Mouse (Mus musculus) ES-CJ7 (cell line): ENCODE data around the gene Hunk.

Source experiments
- DNase-seq: peaks from one replicate; pipeline ENCODE4 v3.0.0; 2011; ENCODE audit warnings: low read depth, low spot score

Hunk gene

DNA sequence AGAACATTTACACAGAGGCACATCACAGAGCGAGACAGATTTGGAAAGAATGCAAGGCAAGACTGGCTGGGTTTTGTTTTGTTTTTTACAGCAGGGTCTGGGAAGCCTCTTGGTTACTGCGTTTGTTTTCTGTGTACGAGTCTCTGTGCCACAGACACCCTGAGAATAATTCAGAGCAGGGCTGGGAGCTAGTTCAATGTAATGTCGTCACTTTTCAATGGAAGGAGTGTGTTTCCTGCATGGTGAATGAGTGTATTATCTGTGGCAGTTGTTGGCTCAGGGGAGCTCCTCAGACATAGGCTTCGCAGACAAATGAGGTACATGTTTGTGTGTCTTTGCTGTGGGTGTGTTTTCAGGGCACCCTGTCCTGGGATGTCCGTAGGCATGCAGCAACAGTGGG is 115.0 kb downstream of the Hunk start:
- no peak for DNase-seq

DNA sequence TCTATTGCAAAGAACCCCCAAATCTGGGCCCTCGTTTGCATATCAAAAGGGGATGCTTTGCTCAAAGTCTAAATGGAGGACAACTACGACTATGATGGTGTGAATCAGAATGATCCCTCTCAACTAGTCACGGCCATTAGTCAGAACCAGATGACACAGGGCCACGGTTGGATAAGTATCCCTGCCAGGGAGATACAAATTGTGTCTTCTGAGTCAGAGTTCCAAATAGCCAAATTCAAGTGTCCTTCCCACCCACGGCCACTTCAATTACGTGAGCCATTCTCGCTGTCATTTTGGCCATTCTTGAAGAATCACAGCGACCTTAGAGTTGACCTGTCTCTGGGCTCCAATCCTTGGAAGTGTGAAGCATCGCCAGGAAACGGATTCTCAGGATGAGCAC is 119.4 kb downstream of the Hunk start:
- no peak for DNase-seq

DNA sequence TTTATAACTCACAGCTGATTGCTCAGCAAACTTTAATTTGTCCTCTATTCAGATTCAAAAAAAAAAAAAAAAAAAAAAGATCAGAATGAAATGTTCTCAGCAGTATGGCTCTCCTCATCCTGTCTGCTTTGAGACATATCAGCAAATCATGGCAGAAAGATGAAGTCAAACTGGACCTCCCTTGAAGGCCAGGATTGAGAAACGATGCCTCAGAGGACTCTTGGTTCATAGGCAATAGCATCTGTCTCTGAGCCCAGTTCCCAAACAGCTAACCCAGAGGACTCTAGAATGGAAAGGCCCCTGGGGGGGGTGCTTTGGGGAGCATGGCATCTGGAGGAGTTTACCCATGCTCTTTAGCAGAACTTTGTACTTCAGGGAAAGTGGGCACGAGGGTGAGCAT is 119.9 kb downstream of the Hunk start:
- no peak for DNase-seq

DNA sequence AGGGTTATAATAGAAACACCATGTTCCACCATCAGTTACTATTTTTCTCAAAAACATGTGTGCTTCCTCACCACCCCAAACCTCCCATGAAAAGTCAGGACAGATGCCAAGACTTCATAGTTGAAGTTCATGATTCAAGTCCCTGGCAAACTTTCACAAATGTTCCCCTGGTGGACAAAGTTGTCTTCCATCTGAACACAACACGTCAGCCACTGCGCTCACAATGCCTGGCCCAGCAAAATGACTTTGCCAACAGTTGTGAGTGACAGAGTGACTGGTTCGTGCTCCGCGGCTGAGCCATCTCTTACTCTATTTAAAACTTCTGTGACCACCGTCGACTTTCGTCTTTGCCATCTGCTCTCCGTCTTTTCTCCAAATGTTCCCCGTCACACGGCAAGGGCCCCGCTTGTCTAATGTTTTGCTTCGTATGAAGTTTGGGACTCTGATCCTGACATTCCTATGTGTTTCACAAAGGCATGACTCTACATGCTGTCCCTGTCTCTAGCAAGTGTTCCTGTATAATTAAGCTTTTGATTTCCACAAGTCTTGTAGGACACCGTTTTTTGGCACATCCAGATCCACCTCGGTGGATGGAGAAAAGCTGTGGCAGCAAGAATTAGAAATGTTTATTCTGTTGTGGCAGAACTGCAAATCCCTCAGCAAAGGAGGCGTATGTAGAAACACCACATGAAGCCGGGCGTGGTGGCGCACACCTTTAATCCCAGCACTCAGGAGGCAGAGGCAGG is 125.9 kb downstream of the Hunk start:
- DNase-seq = no peak

DNA sequence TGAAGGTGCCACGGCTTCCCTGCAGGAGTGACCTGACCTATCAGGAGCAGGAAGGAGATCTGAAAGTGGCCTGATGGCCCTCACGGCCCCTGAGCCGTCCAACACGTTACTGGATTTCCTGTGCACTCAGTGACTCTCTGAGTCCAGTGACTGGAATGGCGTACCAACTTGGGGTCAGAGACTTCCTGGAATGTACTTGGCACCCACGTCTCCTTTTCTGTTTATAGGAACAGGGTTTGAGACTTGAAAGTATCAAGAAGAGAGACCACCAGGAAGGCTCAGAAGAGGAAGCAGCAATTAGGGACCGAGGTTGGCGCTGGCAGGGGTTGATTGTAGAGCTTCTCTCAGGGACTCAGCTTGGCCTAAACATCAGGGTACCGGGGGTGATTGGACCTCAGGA is 131.2 kb downstream of the Hunk start:
- no peak for DNase-seq

DNA sequence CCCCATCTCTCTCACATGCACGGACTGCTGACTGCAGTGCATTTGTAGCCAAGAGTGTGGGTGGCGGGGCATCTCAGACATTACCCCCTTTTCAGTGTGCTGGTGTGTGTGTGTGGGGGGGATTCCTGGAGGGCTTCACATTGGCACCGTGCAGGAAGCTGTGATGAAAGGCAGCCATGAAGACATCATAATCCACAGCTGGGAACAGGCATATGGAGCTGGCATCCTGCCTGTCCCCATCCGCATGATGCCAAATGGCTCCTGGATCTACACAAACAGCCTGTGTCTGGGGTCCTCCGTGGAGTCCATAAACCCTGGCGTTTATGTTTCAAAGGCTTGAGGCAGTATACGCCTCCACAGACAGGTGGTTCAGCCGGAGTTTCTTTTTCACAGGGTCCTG is 132.4 kb downstream of the Hunk start:
- DNase-seq = no peak

DNA sequence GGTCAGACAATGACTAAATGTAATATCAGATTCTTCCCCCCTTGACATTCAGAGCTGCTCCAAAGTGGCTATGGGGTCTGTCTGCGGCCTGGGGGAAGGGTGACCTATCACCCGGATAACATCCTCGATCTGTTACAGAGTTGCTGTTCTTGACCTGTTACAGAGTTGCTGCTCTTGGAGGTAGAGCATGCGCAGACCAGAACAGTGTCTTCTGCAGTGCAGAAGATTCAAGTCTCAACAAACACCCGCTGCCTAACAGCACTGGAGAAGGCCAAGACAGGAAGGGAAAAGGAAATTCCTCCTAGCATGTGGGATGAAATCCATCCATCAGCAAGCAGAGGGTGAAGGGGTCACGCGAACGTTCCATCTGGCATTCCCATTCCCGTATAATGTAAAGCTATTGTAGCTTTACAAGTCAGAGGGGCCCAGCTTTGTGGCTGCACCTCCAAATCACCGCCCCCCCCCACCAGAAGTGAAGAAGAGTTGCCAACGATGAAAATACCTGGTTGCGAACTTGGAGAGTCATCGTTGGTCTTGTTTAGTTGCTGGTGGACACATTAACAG is 133.0 kb downstream of the Hunk start:
- no peak for DNase-seq

DNA sequence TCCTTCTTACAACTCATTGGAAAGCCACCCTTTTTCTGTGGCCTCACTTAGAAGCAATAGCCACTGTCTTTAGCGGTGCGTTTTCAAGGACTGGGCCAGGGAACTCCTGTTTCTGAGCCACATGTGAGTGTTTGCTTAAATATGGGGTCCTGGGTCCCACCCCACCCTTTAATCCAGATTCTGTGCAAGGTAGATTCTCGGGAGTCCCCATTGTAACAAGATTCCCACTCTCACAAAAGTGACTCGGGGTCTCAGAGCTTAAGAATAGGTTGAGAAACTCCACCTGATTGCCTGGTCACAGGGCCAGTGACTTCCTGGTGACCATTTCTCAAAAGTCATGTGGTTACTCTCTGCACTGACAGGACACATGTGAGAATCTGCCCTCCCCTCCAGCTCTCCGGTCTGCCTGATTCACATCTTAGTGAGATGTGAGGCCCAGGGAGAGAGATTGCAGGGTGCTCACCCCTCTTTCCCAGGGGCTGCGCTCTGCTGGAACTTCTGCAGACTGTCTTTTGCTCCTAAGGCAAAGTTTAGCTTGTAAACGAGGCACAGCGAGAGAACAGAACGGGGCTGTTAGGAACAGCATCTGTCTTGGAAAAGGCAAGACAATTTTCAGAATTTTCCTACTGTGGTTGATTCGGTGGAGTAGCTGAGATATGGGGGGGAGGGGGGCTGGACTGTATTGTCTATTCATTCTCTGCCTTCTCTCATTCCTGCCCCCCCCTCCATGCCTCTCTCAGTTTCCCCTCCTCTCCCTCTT is 135.6 kb downstream of the Hunk start:
- peak; percentile 25 for DNase-seq

DNA sequence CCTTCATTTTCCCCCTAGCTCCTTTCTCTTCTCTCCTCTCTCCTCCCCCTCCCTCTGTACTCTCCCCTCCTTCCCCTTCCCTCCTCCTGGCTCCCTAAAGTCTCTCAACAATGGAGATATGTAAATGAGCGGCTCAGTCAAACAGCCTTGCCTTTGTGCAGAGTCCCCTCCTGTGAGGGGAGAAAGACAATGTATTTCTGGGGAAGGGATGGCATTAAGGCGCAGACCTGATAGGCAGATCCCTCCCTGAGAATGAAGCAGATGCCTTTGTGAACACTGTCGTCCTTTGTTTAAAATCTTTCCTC is 136.1 kb downstream of the Hunk start:
- DNase-seq = peak; percentile 94

DNA sequence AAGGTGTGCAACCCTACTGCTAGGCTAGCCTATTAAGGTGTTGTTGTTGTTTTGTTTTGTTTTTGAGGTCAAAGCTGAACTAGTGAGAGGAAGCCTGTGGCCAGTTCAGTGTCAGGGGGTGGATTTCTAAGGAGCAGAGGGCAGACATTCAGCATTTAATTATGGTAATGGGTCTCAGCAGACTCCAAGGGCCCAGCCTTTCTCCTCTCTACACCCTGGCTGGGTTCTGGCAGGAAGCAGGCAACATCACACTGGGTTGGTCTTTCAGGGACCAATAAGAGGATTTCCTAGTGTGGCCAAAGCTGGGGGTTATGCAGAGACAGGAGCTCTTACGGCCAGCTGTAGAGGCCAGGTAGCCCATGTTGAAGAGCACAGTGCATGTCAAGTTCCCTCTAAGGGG is 136.8 kb downstream of the Hunk start:
- peak; percentile 83 for DNase-seq

DNA sequence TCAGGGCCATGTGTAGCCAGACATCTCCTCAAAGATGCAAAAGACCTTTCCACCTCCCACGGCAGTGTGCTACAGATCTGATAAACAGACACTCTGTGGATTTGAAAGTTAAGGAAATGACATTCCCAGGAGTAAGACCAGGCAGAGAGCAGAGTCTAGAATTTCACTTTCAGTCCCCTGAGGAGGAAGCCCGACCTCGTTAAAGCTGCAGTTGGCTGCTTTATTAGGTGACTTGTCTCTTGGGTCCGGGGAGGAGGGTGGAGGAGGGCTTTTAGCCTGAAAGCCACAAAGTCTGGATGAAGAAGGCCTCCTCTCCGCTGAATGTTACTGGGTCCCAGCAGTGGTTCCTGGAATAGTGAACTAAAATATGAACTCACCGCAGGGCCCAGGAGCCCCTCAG is 137.6 kb downstream of the Hunk start:
- no peak for DNase-seq

DNA sequence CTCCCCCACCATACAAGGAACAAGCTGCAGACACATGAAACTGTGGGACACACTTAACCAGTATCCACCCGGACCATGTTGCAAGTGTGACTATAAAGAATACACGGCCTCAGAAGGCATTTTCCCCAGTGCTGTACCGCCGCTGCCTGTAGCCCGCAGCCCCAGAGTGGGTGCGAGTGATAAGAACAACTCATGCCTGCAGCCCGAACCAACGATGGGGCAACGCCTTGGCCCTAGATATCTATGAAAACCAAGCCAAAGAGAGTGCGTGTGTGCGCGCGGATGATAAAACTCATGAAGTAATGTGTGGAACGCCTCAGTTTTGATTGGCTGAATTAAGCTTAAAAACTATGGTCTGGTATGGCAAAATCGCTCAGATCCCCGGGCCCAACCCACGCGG is 138.1 kb downstream of the Hunk start:
- no peak for DNase-seq

DNA sequence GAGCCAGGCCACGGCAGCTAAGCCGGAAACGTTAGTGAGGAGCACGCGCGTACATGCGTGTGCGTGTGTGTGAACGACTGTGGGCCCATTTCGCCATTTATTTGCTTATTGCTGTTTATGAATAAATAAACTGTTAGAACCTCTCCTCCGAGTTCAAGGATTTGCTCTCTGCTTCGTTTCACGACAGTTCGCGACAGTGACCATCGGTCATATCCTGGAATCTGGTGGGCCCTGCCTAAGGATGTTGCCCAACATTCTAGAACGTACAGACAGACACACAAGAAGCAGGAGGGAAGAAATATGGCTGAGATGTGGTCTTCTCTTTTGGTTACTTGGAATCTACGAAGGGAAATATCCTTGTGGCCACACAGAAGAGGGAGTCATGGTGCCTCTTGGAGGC is 138.6 kb downstream of the Hunk start:
- no peak for DNase-seq

DNA sequence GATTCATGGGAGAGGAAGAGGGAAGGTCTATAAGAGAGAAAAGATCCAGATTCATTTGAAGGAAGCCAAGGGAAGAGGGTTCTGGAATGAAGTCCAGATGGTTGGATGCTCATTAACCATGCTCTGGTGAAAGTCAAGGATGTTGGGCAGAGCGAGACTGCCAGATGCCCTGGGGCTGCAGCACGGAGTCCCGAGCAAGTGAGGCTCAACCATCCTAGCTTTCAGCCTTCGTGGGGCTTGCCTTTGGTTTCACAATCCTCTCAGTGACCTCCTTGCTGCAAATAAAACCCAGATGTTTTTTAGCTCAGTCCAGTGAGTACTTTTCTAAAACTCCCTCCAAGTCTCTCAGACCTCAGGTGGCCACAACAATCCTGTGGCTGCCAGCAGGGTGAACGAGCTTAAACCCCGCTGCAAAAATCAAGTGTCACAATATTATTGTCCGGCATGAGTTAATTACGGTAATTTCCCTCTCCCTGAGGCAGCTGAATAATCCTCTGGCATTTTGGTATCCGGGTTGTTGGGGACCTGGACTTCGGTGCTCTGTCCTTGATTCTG is 147.4 kb downstream of the Hunk start:
- DNase-seq = no peak

DNA sequence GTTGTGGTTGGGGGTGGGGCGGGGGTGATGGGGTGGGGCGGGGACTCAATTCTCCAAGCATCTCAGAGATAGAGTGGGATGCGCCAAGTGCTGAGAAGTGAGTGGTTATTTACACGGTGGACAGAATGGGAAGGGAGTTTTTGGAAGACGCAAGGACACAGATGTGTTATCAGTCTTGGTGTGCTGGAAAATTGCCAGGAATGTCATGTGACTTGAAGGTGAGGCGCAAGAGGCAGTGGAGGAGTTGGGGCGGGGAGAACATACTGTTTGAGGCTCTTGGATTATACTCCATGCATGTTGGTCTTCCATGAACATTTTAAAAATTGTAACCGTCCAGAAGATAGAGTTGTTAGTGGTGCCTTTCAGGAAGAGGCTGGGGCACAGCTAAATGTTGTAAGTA is 148.8 kb downstream of the Hunk start:
- DNase-seq = peak; percentile 50

DNA sequence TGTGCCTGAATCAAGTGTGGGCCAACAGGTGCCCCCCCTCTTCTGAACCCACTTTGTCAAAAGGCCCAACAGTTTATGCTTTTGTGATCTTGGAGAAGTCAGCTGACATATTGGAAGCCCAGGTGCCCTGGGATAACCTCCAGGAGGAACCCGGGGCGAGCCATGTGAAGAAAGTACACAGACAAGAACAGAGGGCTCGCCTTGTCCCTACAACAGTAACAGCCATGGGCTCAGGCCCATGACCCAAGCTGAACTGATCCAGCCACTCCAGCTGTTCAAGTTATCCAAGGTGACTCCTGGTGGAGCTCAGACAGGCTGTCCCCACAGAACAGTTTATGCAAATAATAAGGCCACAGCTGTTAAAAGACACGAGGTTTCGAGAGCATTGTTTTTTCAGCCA is 153.1 kb downstream of the Hunk start:
- no peak for DNase-seq

DNA sequence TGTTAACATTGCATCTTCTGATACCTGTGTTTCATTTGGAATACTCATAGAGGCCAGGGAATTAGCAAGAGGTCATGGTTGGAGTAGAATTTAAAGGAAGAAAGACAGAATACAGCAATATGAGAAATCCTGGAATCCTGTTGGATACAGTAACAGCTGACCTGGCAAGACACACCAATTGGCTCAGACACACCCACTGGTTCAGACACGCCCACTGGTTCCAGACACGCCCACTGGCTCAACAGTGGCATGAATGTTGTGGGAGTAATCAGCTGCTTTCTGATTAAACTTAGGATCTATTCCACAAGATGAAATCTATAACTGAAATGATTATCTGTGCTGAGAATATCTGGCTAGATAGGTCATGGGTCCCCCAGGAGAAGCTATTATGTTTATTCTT is 155.4 kb downstream of the Hunk start:
- no peak for DNase-seq

DNA sequence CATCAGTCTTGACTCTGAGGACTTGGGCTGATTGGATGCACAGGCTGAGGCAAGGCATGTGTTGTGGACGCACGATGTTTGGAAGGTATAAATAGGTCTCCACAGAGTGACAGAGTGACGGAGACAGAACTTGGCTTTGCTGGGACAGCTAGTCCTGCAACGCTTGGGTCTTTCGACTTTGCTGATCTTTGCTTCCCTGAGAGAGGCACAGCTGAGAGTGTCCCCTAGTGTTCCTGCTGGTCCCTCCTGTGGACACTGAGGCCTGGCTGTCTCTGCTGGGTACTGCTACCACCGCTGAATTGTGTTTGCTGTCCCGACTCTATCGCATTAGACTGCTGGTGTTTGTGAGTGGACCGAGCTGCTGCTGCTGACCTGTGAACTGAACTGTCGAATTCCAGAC is 156.6 kb downstream of the Hunk start:
- DNase-seq = no peak

DNA sequence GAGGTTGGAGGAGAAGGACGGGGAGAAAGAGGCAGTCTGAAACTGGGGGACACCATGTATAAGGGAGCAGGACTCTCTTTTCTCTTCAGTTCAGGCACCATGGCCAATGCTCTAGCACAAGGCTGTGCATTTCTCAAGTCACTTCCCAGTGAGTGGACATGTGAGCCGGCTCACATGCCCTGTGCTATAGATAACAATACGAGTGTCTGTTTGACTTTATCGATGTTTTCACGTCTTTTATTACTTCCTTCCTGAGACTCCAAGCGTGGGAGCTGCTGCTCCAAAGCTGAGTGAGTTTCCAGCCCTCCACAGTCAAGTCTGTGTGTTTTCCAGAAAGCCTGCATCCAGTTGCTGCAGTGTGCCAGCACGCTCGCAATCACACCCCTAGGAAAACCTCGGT is 158.4 kb downstream of the Hunk start:
- DNase-seq = no peak

DNA sequence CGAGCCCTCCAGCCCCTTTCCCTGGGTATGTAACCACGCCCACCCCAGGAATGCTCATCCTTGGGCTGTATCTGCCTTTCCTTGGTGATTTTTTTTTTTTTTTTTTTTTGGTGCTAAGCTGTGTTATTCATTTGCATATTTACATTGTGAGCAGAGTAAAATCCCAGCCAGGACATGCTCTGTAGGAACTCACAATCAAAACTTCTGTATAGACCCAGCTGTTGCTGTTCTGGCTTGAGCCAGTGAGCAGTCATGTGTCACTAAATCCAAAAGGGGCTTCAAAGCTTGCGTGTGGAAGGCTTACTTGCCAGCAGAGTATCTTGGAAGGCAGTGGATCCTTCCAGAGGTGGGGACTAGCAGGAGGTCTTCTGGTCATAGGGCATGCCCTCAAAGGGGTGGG is 159.7 kb downstream of the Hunk start:
- DNase-seq = no peak

DNA sequence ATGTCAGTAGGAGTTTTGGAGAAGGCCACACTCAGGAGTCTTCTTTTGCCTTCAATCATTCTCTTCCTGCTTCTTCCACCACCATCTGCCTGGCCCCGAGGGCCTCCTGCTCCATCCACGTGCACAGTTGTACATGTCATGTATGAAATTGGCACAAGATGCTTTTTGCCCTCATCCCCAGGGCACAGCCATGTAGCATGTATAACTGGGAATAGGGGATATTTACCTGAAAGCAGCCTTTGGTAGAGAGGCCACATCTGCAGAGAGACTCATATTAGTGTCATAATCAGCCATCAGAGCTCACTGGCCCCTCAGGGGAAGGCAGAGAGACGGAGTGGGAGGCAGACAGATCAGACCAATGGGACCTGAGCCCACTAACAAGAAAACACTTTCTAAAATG is 160.8 kb downstream of the Hunk start:
- no peak for DNase-seq

DNA sequence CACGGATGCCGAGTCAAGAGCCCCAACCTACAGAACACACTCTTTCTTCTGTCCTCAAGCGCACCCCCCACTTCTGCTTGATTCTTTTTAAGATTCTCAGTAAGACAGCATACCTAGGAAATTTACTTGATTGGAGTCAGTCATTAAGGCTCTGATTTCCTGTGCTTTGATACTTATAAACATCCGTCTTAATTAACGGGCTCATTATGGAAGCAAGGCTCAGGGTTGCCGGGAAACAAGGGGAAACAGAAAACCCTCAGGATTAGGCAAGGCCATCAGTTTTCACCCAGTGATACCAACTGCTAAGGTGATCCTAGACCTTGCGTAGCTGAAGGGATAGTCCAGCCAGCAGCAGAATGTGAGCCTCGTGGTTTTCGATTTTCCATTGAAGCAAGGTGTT is 162.2 kb downstream of the Hunk start:
- no peak for DNase-seq
